Mouse (Mus musculus) hindbrain, embryonic 12.5 days (tissue): ENCODE results near the gene Olfr881. TPM values are rescaled to one million over a fixed set of nuclear protein-coding genes. Genes with fewer than 3 reads are reported as not detected.

ENCODE experiments used
- ATAC-seq: fragments of 200-750 bp; cut with Nextera tagmentation; 2 replicates; pipeline ENCODE4 v1.8.0; 2017; ENCODE audit warnings: moderate TSS enrichment; ENCODE audit not compliant: low FRiP score
- H3K27ac ChIP-seq: fragments of 300-500 bp; sonication (generic); 2 replicates; pipeline ENCODE4 v1.5.1; 2016; ENCODE audit warnings: mild to moderate bottlenecking
- H3K27me3 ChIP-seq: fragments of 300-500 bp; sonication (generic); 2 replicates; pipeline ENCODE4 v1.6.1; 2016; ENCODE audit warnings: mild to moderate bottlenecking
- H3K36me3 ChIP-seq: fragments of 300-500 bp; sonication (generic); 2 replicates; pipeline ENCODE4 v1.6.1; 2016; ENCODE audit warnings: mild to moderate bottlenecking
- H3K4me1 ChIP-seq: fragments of 300-500 bp; sonication (generic); 2 replicates; pipeline ENCODE4 v1.6.1; 2016
- H3K4me2 ChIP-seq: fragments of 300-500 bp; sonication (generic); replicated peaks from 2 replicates; pipeline ENCODE4 v1.6.1; 2016; ENCODE audit warnings: mild to moderate bottlenecking
- H3K4me3 ChIP-seq: fragments of 300-500 bp; sonication (generic); 2 replicates; pipeline ENCODE4 v1.5.1; 2016; ENCODE audit warnings: mild to moderate bottlenecking
- H3K9ac ChIP-seq: fragments of 300-500 bp; sonication (generic); 2 replicates; pipeline ENCODE4 v1.6.1; 2016; ENCODE audit warnings: mild to moderate bottlenecking, moderate library complexity
- H3K9me3 ChIP-seq: fragments of 300-500 bp; sonication (generic); replicated peaks from 2 replicates; pipeline ENCODE4 v1.6.1; 2016; ENCODE audit warnings: mild to moderate bottlenecking
- WGBS: fragments of 180-500 bp; shearing (Covaris S2); methylation state at CpG from one replicate; pipeline ENCODE4 v1.1.7; 2016; 5-methylcytosine and 5-hydroxymethylcytosine counted together
- polyA plus RNA-seq: library from polyadenylated mRNA; unstranded; fragments of >200 nt; fragmentation: Nextera tagmentation; extraction: Ambion mirVana; gene quantifications from 2 replicates; pipeline ENCODE4 v1.2.1, GENCODE M21; 2016

Gene Olfr881
- polyA plus RNA-seq: not detected in 2 replicates

GRCm38 (mm10) chr9:37991525-37991924 is at the start of gene Olfr881:
Gene Olfr881, plus strand, starts transcription at chr9:37991825.
- H3K36me3 ChIP-seq: no peaks in the 10 kb centered on the region
- no peak within 1 kb of the TSS for H3K4me2 ChIP-seq
- no peak within 1 kb of the TSS for H3K9ac ChIP-seq
- H3K9me3 ChIP-seq: no peaks in the 10 kb centered on the region
- H3K27ac ChIP-seq: no peak within 1 kb of the TSS
- no peaks in the 10 kb centered on the region for H3K27me3 ChIP-seq
- H3K4me1 ChIP-seq: no peaks in the 10 kb centered on the region
- H3K4me3 ChIP-seq: no peak within 1 kb of the TSS
- no peak for ATAC-seq

GRCm38 (mm10) chr9:37998581-37999204 is 7.1 kb downstream of the Olfr881 start:
- Histone ChIP-seq H3K9ac (no peak overlapping the region), H3K4me2 (no peak overlapping the region), H3K27ac (no peak overlapping the region), H3K27me3 (no peaks in the 10 kb centered on the region), H3K4me3 (no peak overlapping the region), H3K9me3 (no peaks in the 10 kb centered on the region), H3K4me1 (no peaks in the 10 kb centered on the region), H3K36me3 (no peaks in the 10 kb centered on the region)
- 54% methylated on average over 2 of the region's 2 CpGs for WGBS
- ATAC-seq: no peak

GRCm38 (mm10) chr9:38000021-38000420 is 8.4 kb downstream of the Olfr881 start:
- Histone ChIP-seq H3K4me2 (no peak overlapping the region), H3K4me3 (no peak overlapping the region), H3K27ac (no peak overlapping the region), H3K36me3 (no peaks in the 10 kb centered on the region), H3K4me1 (no peaks in the 10 kb centered on the region), H3K9ac (no peak overlapping the region), H3K9me3 (no peaks in the 10 kb centered on the region), H3K27me3 (no peaks in the 10 kb centered on the region)
- no peak for ATAC-seq
- 82% methylated on average over 1 of the region's 1 CpGs for WGBS

- H3K36me3 ChIP-seq: no peaks in the 10 kb centered on the region
- H3K4me1 ChIP-seq: no peaks in the 10 kb centered on the region
- H3K27ac ChIP-seq: no peak within 1 kb of the TSS
- no peak within 1 kb of the TSS for H3K9ac ChIP-seq
- H3K4me3 ChIP-seq: no peak within 1 kb of the TSS
- no peaks in the 10 kb centered on the region for H3K27me3 ChIP-seq
- no peaks in the 10 kb centered on the region for H3K9me3 ChIP-seq
- no peak for ATAC-seq
- H3K4me2 ChIP-seq: no peak within 1 kb of the TSS
- 94% methylated on average over 1 of the region's 1 CpGs for WGBS
Observed at GRCm38 (mm10) chr9:38025508-38025907, 33.9 kb downstream of the Olfr881 start, which contains the start of gene Olfr883. Gene Olfr883, plus strand, starts transcription at chr9:38025808.

Other genes with a start within 250 kb of the Olfr881 start
- gene Olfr874, start 246.7 kb upstream of the Olfr881 start, polyA plus RNA-seq: not detected in 2 replicates
- not detected in 2 replicates for gene Olfr875, start 220.0 kb upstream of the Olfr881 start, polyA plus RNA-seq
- gene Olfr876, start 188.8 kb upstream of the Olfr881 start, polyA plus RNA-seq: not detected in 2 replicates
- not detected in 2 replicates for gene Olfr877, start 137.6 kb upstream of the Olfr881 start, polyA plus RNA-seq
- not detected in 2 replicates for gene Olfr145, start 95.1 kb upstream of the Olfr881 start, polyA plus RNA-seq
- not detected in 2 replicates for gene Olfr878, start 74.0 kb upstream of the Olfr881 start, polyA plus RNA-seq
- gene Olfr883, start 34.0 kb downstream of the Olfr881 start, polyA plus RNA-seq: not detected in 2 replicates
- gene Olfr884, start 54.7 kb downstream of the Olfr881 start, polyA plus RNA-seq: not detected in 2 replicates
- not detected in 2 replicates for gene Olfr885, start 69.5 kb downstream of the Olfr881 start, polyA plus RNA-seq
- not detected in 2 replicates for gene Olfr887, start 92.2 kb downstream of the Olfr881 start, polyA plus RNA-seq
- gene Olfr888, start 116.3 kb downstream of the Olfr881 start, polyA plus RNA-seq: not detected in 2 replicates
- 0.05 TPM in 1 of 2 replicates, not detected in the other for gene Olfr889, start 123.4 kb downstream of the Olfr881 start, polyA plus RNA-seq
- not detected in 2 replicates for gene Olfr890, start 150.7 kb downstream of the Olfr881 start, polyA plus RNA-seq
- gene Olfr891, start 189.0 kb downstream of the Olfr881 start, polyA plus RNA-seq: not detected in 2 replicates
- gene Olfr893, start 216.5 kb downstream of the Olfr881 start, polyA plus RNA-seq: not detected in 2 replicates
- gene Olfr894, start 226.2 kb downstream of the Olfr881 start, polyA plus RNA-seq: not detected in 2 replicates